Mouse (Mus musculus) olfactory bulb, adult 2 months (tissue): Measurements from ENCODE around the gene Sgms2.

ENCODE experiments used
- CTCF ChIP-seq: fragments of 200-500 bp; IDR thresholded peaks from 2 replicates; pipeline ENCODE4 v1.5.1; 2012; ENCODE audit warnings: low read depth, mild to moderate bottlenecking, low read length, moderate library complexity; ENCODE audit not compliant: insufficient read depth
- POLR2A ChIP-seq: fragments of 200-500 bp; IDR thresholded peaks from 2 replicates; pipeline ENCODE4 v1.6.1; 2012; ENCODE audit warnings: mild to moderate bottlenecking, low read depth, low read length, moderate library complexity; ENCODE audit not compliant: insufficient read depth

- TF ChIP-seq CTCF: no peak
- no peak for TF ChIP-seq POLR2A
Observed at GRCm38 (mm10) chr3:131522243-131522642, 31.0 kb upstream of the Sgms2 start.
